Mouse (Mus musculus) forebrain, embryonic 11.5 days (tissue): ENCODE results near the gene Gpr62. TPM values are rescaled to one million over a fixed set of nuclear protein-coding genes. Genes with fewer than 3 reads are reported as not detected.

Source experiments
- ATAC-seq: fragments of 200-750 bp; cut with Nextera tagmentation; replicated peaks from 2 replicates; pipeline ENCODE4 v1.8.0; 2017; ENCODE audit warnings: moderate TSS enrichment; ENCODE audit not compliant: low FRiP score
- DNase-seq: peaks from one replicate; pipeline ENCODE4 v3.0.0-alpha.2; 2017; ENCODE audit warnings: low spot score
- H3K27ac ChIP-seq: fragments of 300-500 bp; sonication (generic); 2 replicates; pipeline ENCODE4 v1.5.1; 2014; ENCODE audit warnings: low read depth, low read length
- H3K27me3 ChIP-seq: fragments of 300-500 bp; sonication (generic); 2 replicates; pipeline ENCODE4 v1.6.1; 2014; ENCODE audit warnings: mild to moderate bottlenecking, low read length, mixed read lengths; ENCODE audit not compliant: control insufficient read depth, insufficient read depth
- H3K36me3 ChIP-seq: fragments of 300-500 bp; sonication (generic); 2 replicates; pipeline ENCODE4 v1.6.1; 2014; ENCODE audit warnings: mild to moderate bottlenecking, low read length, moderate library complexity, mixed read lengths; ENCODE audit not compliant: control insufficient read depth, insufficient read depth
- H3K4me1 ChIP-seq: fragments of 300-500 bp; sonication (generic); replicated peaks from 2 replicates; pipeline ENCODE4 v1.6.1; 2014; ENCODE audit warnings: low read length, mixed read lengths; ENCODE audit not compliant: control insufficient read depth, insufficient read depth
- H3K4me2 ChIP-seq: fragments of 300-500 bp; sonication (generic); 2 replicates; pipeline ENCODE4 v1.6.1; 2014; ENCODE audit warnings: low read depth, mild to moderate bottlenecking, low read length, moderate library complexity, mixed read lengths; ENCODE audit not compliant: severe bottlenecking
- H3K4me3 ChIP-seq: fragments of 300-500 bp; sonication (generic); 2 replicates; pipeline ENCODE4 v1.5.1; 2014; ENCODE audit warnings: low read depth, low read length
- H3K9ac ChIP-seq: fragments of 300-500 bp; sonication (generic); 2 replicates; pipeline ENCODE4 v1.6.1; 2014; ENCODE audit warnings: low read length
- H3K9me3 ChIP-seq: fragments of 300-500 bp; sonication (generic); 2 replicates; pipeline ENCODE4 v1.6.1; 2016; ENCODE audit warnings: low read length, mixed read lengths; ENCODE audit not compliant: control insufficient read depth
- WGBS: fragments of 180-500 bp; shearing (Covaris S2); extraction: QIAGEN DNeasy Blood & Tissue Kit; methylation state at CpG from one replicate; pipeline ENCODE4 v1.1.7; 2014; 5-methylcytosine and 5-hydroxymethylcytosine counted together
- polyA plus RNA-seq: library from polyadenylated mRNA; unstranded; fragments of >200 nt; fragmentation: Nextera tagmentation; extraction: Ambion mirVana; gene quantifications from 2 replicates; pipeline ENCODE4 v1.2.1, GENCODE M21; 2014

Gene Gpr62
- polyA plus RNA-seq, 1 experiment from 2014 or later, result 0.19 TPM

GRCm38 (mm10) chr9:106463122-106464063 is 2.3 kb downstream of the Gpr62 start:
- H3K27ac ChIP-seq, result no peak overlapping the region
- peaks cover 21% of the 10 kb centered on the region for H3K36me3 ChIP-seq
- H3K9me3 ChIP-seq, result no peaks in the 10 kb centered on the region
- no peak for DNase-seq
- H3K27me3 ChIP-seq, result peaks cover 5% of the 10 kb centered on the region; the same call in 1 of the 2 replicates
- 85% methylated on average over 21 of the region's 21 CpGs for WGBS
- peaks cover 22% of the 10 kb centered on the region for H3K4me1 ChIP-seq
- ATAC-seq, result no peak
- no peak overlapping the region for H3K4me3 ChIP-seq
- no peak overlapping the region for H3K9ac ChIP-seq
- H3K4me2 ChIP-seq, result no peak overlapping the region

DNA sequence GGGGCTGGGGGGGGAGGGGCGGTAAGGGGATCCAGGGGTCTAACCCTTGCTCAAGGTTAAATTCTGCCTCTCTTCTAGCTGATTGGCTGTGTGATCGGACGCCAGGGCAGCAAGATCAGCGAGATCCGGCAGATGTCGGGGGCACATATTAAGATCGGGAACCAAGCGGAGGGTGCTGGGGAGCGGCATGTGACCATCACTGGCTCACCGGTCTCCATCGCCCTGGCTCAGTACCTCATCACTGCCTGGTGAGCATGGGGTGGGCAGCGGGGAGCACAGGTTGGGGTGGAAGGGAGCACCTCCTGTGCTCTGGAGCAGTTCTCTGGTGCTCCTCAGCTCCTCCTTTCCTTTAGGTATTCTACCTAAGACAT is 3.3 kb downstream of the Gpr62 start:
- Histone ChIP-seq H3K27ac (no peak overlapping the region), H3K9ac (no peak overlapping the region), H3K4me1 (peaks cover 29% of the 10 kb centered on the region), H3K27me3 (peaks cover 5% of the 10 kb centered on the region; the same call in 1 of the 2 replicates), H3K4me2 (no peak overlapping the region), H3K36me3 (peaks cover 21% of the 10 kb centered on the region), H3K4me3 (no peak overlapping the region), H3K9me3 (no peaks in the 10 kb centered on the region)
- DNase-seq (no peak), ATAC-seq (no peak)
- WGBS, result 92% methylated on average over 12 of the region's 12 CpGs

GRCm38 (mm10) chr9:106461641-106462429 is 3.9 kb downstream of the Gpr62 start:
- H3K36me3 ChIP-seq, result peaks cover 21% of the 10 kb centered on the region

DNA sequence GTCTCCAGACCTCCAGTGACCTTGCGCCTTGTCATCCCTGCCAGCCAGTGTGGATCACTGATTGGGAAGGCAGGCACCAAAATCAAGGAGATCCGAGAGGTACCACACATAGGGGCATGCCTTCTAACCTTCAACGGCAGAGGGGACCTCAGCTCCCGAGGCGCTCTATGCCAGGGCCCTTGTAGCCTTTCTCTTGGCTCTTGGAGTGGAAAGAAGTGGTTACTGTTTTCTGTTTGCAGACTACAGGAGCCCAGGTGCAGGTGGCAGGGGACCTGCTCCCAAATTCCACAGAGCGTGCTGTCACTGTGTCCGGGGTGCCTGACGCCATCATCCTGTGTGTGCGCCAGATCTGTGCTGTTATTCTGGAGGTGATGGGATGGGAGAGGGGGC is 4.7 kb downstream of the Gpr62 start:
- no peak for ATAC-seq
- H3K27me3 ChIP-seq, result peaks cover 5% of the 10 kb centered on the region; the same call in 1 of the 2 replicates

More at GRCm38 (mm10) chr9:106461641-106462429, 3.9 kb downstream of the Gpr62 start:
- DNase-seq (no peak), ATAC-seq (no peak)
- no peak overlapping the region for H3K27ac ChIP-seq
- H3K9ac ChIP-seq, result no peak overlapping the region
- no peak overlapping the region for H3K4me3 ChIP-seq
- H3K4me1 ChIP-seq, result peaks cover 34% of the 10 kb centered on the region
- 81% methylated on average over 16 of the region's 16 CpGs for WGBS
- no peak overlapping the region for H3K4me2 ChIP-seq
- peaks cover 5% of the 10 kb centered on the region; the same call in 1 of the 2 replicates for H3K27me3 ChIP-seq
- no peaks in the 10 kb centered on the region for H3K9me3 ChIP-seq

GRCm38 (mm10) chr9:106460401-106461025 is 5.2 kb downstream of the Gpr62 start:
- Histone ChIP-seq H3K9me3 (no peaks in the 10 kb centered on the region), H3K27me3 (peaks cover 3% of the 10 kb centered on the region; the same call in 1 of the 2 replicates), H3K9ac (no peak overlapping the region), H3K4me2 (no peak overlapping the region), H3K4me3 (no peak overlapping the region), H3K4me1 (peaks cover 45% of the 10 kb centered on the region), H3K36me3 (peaks cover 19% of the 10 kb centered on the region), H3K27ac (no peak overlapping the region)
- ATAC-seq (no peak), DNase-seq (no peak)
- 81% methylated on average over 18 of the region's 18 CpGs for WGBS

More for the DNA sequence above, 4.7 kb downstream of the Gpr62 start:
- no peak overlapping the region for H3K27ac ChIP-seq
- H3K4me1 ChIP-seq, result peaks cover 42% of the 10 kb centered on the region
- H3K4me3 ChIP-seq, result no peak overlapping the region
- H3K4me2 ChIP-seq, result no peak overlapping the region
- WGBS, result 94% methylated on average over 9 of the region's 9 CpGs
- no peak overlapping the region for H3K9ac ChIP-seq
- DNase-seq, result no peak
- H3K9me3 ChIP-seq, result no peaks in the 10 kb centered on the region
- peaks cover 21% of the 10 kb centered on the region for H3K36me3 ChIP-seq

- Histone ChIP-seq H3K4me3 (no peak overlapping the region), H3K9ac (no peak overlapping the region)
- WGBS, result 89% methylated on average over 15 of the region's 15 CpGs
Measured at GRCm38 (mm10) chr9:106459946-106460345, 5.8 kb downstream of the Gpr62 start.

DNA sequence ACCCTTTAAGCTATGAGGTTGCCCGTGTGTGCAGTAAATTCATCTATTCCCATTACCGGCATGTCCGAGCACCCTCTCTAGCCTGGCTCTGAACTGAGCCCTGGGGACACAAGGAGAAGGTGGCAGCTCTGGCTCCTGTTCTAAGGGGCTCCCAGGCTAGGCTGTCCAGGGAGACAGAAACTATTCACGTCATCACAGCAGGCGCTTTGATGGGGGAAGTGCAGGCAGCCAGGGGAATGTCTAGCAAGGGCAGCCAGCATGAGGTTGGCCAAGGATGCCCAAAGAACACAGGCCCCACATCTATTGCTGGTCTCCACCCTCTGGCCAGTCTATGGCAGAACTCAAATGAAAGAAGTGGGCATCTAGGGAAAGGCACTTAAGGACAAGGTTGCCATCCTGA is 7.8 kb downstream of the Gpr62 start:
- H3K27ac ChIP-seq, result peak overlapping the region; percentile 31; the same call in 1 of the 2 replicates
- peak overlapping the region; percentile 98 for H3K9ac ChIP-seq
- H3K27me3 ChIP-seq, result no peaks in the 10 kb centered on the region
- peak overlapping the region; percentile 73 for H3K4me2 ChIP-seq
- ATAC-seq (no peak), DNase-seq (no peak)
- WGBS, result 64% methylated on average over 5 of the region's 5 CpGs
- H3K36me3 ChIP-seq, result peaks cover 12% of the 10 kb centered on the region
- H3K9me3 ChIP-seq, result no peaks in the 10 kb centered on the region
- H3K4me3 ChIP-seq, result no peak overlapping the region
- peaks cover 36% of the 10 kb centered on the region for H3K4me1 ChIP-seq

More at GRCm38 (mm10) chr9:106459946-106460345, 5.8 kb downstream of the Gpr62 start:
- H3K27ac ChIP-seq, result no peak overlapping the region
- H3K36me3 ChIP-seq, result peaks cover 19% of the 10 kb centered on the region
- H3K4me2 ChIP-seq, result no peak overlapping the region
- H3K4me1 ChIP-seq, result peaks cover 42% of the 10 kb centered on the region
- peaks cover 3% of the 10 kb centered on the region; the same call in 1 of the 2 replicates for H3K27me3 ChIP-seq
- H3K9me3 ChIP-seq, result no peaks in the 10 kb centered on the region
- no peak for DNase-seq
- ATAC-seq, result no peak

DNA sequence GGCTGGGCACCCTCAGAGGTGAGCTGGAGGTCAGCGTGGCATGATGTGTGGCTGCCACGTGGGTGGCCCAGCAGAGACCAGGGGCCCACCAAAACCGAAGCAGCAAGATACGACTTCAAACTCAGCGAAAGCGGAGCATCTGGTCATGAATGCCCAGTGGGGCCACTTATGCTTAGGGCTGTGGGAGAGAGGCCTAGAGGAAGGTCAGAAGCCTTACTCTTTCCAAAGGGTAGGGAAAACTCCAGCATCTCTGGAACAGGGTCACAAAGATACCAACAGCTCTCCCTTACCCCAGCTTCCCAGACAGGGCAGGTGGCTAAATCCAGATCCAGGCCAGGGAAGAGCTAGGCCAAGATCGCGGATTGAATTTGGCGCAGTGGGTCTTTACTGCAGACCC is 8.6 kb downstream of the Gpr62 start:
- H3K9ac ChIP-seq, result peak overlapping the region; percentile 98
- H3K36me3 ChIP-seq, result peaks cover 12% of the 10 kb centered on the region
- DNase-seq, result no peak
- peak overlapping the region; percentile 73 for H3K4me2 ChIP-seq
- H3K4me1 ChIP-seq, result peaks cover 44% of the 10 kb centered on the region
- H3K27me3 ChIP-seq, result no peaks in the 10 kb centered on the region
- ATAC-seq, result no peak
- H3K9me3 ChIP-seq, result no peaks in the 10 kb centered on the region
- H3K27ac ChIP-seq, result peak overlapping the region; percentile 42; the same call in 1 of the 2 replicates
- 46% methylated on average over 9 of the region's 9 CpGs for WGBS
- peak overlapping the region; percentile 85; the same call in 1 of the 2 replicates for H3K4me3 ChIP-seq
